Mouse (Mus musculus): Measurements from ENCODE around the gene Nfix. TPM values are rescaled to one million over a fixed set of nuclear protein-coding genes. Genes with fewer than 3 reads are reported as not detected.
A peak's percentile ranks its signal among the peaks of the same experiment; 100 is the strongest.

Gene Nfix
- total RNA-seq (2015): 44.4 and 46.9 TPM in 2 replicates
- total RNA-seq (2017): 12.0 and 15.7 TPM in 2 replicates

DNA sequence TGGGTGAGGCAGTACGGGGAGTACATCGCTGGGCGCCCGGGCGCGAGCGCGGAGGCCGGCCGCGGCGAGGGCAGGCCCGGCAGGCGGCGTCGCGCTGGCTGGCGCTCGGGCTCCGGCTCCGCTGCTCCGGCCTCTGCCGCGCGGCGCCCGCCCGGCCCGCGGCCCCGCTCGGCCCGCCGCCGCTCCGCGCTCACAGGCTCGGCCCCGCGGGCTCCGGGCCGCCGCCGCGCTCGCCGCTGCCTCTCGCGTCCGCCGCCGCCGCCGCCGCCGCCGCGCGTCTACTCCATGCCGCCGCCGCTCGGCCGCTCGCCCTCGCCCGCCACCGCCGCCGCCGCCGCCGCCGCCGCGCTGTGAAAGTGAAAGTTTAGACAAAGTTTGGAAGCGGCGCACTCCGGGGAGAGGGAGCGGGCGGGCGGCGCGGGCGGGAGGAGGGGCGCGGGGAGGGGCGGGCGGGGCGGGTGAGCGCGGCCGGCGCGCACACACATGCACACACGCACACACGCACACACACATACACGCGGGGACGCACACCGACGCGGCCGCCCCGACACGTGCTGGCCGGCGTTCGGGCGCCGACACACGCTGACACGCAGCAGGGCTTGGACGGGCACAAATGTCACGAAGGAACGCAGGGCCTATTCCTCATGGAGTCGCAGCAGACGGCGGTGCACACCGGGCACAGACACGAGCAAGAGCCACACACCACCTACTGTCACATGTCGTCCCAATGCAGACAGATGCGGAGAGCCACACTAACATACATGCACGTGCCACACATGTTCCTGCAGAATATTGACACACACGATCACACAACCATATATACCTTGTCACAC lies at the start of gene Nfix:
TSS of gene Nfix (minus strand) at position 346 of the 833 bp plus-strand sequence.
- ATAC-seq (replicated peaks; ENCODE audit: poor library complexity): peak; percentile 48

DNA sequence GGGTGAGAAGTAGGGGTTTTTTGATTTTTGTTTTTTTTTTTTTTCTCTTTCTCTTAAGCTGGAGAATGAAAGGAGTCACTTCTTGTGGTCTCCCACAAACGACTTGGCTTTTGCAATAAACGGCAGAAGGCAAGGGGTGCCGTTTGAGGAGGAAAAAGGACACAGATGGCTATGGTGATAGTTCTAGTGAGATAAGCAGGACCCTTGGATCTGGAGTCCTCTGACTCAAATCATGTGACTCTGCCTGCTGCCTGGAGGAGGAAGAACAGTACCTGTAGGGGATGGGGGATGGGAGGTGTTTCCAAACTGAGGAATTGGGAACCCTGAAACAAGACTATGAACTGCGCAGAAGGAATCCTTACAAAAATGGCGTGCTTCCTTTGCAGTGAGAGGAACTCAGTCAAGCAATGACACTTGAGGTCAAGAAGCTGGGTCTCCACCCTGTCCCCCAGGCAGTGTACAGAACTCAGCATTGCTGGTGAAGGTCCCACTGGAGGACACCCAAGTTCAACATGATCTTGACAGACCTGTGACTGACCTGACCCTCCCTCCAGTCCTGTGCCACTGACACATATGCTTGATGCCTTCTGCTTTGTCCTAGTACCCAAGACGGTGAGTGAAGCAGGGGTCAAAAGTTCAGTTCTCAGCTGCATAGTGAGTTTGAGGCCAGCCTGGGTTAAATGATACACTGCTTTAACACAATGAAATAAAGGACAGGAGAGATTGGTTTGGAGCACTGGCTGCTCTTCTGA lies 47.7 kb upstream of the Nfix start:
- peak; percentile 37 for ATAC-seq (replicated peaks; ENCODE audit: poor library complexity)

DNA sequence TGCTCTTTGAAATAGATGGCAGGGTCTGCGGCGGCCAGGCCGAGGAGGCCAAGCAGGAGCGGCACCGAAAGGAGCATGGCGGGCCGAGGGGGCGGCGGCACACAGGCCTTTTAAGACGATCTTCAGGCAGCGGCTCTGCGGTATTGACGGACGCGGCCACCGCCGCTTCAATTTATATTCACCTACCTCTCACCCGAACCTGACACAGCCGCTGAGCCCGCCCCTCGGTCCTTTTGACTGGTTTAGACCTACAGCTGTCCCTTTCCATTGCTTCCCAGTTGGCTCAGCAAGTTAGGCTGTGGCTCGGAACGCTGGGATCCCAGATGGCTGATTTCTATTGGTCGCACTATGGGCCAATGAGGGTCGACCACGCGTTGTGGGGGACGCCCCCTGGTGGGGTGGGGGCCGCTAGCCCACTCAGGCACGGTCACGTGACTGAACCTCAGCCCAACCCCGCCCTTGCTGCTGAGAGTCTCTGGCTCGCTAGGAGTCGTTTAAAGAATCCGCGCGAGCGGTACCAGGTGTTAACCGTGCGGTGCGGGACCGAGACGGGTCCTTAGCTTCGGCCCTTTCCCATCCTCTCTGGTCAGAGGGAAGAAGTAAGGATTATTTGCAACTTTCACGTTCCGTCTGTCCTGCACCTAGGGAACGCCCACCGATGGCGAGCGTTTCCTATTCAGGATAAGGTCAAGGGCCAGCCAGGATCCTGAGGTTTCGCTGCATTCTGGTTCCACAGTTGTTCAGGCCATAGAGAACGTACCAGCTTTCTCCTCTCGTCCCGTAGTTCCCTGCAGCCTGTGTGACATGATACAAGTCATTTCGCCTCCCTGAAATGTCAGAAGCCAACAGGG lies 46.8 kb upstream of the Nfix start, which contains the start of gene Calr:
TSS of gene Calr (minus strand) at position 213 of the 851 bp plus-strand sequence.
- ATAC-seq (replicated peaks; ENCODE audit: poor library complexity): peak; percentile 81

DNA sequence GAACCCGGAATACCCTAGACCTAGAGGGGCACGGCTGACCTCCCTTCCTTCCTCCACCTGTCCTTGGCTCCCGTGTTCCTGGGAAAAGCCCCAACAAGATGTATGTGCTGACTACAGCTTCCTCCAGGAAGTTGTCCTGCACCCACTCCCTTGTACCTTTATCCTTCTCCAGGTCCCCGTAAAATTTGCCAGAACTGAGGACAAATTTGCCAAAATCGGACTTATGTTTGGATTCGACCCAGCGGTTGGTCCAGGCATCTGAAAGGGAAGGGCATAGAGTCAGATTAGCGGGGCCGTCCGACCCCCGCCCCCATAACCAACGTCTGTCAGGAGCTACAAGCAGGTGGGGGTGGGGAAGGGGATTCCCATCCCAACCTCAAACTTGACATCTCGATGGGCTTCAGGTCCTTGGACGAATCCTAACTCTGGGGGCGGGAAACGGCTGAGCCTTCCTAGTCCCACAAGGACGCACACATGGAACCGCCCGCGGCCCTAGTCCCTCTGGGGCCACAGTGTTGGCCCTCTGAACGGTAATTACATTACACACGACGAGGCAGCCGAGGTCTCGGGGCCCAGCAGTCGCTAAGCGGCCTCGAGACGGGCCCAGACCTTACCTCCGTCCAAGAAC lies 46.1 kb upstream of the Nfix start:
- ATAC-seq (replicated peaks; ENCODE audit: poor library complexity): no peak

DNA sequence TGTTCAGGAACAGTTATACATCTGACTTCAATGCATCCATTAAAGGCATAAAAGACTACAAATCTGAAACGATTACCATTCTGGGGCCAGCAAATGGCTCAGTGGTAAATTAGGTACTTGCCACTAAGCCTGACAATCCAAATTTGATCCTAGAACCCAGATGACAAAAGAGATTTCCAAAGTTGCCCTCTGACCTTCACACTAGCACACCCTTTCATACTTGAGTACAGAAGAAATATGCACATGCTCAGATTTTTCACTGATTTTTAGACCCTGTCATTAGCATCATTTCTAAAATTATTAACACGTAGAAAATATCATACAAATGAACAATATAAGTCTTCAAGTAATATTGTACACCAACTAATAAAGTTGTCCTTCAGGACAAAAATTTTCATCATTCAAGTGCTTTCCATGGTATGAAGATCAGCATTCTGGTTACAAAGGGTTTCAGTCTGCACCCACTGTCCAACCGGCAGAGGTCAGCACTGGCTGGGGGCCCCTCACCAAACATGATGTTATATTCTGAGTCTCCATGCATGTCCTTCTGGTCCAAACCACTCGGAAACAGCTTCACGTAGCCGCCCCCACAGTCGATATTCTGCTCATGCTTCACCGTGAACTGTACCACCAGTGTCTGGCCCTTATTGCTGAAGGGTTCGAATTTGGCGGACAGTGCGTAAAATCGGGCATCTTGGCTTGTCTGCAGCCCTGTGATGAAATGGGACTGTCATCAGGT lies 45.4 kb upstream of the Nfix start:
- ATAC-seq (replicated peaks; ENCODE audit: poor library complexity): no peak

DNA sequence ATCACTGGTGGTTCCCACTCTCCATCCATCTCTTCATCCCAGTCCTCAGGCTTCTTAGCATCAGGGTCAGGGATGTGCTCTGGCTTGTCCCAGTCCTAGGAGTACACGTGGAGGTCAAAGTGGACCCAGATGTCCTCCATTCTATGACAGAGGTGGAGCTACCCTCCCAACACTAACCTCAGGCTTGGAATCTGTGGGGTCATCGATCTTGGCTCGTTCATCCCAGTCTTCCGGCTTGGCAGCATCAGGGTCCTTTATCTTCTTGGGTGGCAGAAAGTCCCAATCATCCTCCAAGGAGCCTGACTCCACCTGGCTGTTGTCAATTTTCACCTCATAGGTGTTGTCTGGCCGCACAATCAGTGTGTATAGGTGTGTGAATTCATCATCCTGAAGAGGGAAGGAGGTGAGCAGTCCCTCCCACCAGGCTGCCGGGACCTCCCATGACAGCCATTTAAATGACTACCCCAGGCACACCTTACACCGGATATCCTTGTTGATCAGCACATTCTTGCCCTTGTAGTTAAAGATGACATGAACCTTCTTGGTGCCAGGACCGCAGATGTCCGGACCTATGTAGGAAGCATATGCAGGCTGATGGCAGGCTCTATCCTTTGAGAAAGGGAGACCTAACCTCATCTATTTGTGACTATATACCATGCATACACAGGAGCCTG lies 44.4 kb upstream of the Nfix start:
- no peak for ATAC-seq (replicated peaks; ENCODE audit: poor library complexity)

DNA sequence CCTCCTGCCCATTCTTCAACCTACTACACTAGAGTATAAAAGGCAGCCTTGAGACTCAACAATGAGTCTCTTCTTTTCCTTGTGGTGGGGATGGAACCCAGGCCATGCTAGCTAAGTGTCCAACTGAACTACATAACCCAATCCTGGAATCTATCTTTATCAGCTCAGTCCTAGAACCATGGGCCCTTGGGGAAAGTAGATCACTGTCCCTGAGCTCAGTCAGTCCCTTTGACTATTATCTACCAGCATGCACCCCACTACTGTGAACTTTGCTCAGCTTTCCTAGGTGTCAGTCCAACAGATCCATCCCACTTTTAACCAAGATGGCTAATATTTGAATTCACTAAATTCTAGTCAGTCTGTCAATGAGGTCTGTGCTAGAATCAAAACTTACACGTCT lies 41.4 kb upstream of the Nfix start:
- ATAC-seq (replicated peaks; ENCODE audit: poor library complexity): no peak

DNA sequence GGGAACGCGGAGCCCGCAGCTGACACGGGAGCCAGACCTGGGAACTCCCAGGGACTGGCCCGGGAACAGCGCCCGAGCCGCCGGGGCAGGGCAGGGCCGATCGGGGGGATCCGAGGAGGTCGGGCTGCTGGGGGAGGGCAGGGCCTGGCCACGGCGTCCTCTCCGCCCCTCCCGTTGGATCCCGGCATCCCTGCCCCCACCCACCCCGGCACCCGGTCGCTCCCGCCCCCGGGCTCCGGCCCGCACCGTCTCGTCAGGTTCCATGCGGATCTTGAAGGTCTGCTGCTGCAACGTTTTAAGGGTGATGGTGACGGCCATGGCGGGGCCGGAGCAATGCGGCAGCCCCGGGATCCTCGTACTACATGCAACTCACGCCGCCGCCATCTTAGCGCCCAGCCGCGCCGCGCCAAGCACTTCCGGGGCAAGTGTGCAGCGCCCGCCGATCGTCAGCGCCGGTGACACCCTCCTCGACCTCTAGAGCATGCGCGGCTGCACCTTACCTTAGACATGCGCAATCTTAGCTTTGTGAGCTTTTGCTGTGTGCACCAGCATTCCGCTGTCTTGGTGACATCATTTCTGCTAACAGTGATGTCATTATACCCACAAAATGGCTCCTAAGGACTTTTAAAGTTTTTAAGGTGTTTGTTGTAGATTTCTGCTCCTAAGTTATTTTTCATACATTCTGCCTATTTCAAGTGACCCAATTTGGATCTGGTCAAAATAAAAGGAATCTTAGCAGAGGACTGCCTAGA lies 40.3 kb upstream of the Nfix start, which contains the start of gene Rad23a:
TSS of gene Rad23a (minus strand) at position 418 of the 752 bp plus-strand sequence.
- peak; percentile 84 for ATAC-seq (replicated peaks; ENCODE audit: poor library complexity)

DNA sequence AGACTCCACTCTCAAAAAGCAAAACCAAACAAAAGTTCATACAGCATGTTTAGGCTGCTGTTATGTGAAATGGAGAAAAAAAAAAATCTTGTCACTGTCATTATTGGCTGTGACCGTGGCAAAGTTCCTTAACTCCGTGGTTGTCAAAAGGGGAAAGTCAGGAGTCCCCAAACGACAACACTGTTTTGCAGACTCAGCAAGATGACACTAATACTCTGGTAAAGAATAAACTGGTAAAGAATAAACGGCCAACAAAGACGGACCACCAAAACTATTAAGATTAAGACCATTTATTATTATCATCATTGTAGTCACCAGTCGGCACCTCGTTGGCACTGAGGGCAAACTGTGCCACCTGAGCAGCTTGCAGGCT lies 39.7 kb upstream of the Nfix start:
- no peak for ATAC-seq (replicated peaks; ENCODE audit: poor library complexity)

DNA sequence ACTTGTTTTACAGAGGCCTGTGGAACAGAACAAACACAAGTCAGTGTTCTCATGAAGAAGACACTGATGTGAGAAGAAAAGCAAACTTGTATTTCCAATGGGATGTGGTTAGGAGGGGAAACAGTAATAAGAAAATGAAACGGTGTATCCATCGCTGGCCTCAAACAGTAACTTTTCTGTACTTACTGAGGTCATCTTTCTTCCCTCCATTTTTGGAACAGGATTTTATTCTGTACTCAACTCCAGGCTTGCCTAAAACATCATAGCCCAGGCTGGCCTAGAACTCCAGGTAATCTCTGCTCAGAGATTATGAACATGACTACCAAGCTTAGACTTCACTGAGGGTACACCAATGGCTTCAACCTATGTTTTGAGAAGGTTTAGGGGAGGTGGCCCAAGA lies 39.3 kb upstream of the Nfix start:
- no peak for ATAC-seq (replicated peaks; ENCODE audit: poor library complexity)

DNA sequence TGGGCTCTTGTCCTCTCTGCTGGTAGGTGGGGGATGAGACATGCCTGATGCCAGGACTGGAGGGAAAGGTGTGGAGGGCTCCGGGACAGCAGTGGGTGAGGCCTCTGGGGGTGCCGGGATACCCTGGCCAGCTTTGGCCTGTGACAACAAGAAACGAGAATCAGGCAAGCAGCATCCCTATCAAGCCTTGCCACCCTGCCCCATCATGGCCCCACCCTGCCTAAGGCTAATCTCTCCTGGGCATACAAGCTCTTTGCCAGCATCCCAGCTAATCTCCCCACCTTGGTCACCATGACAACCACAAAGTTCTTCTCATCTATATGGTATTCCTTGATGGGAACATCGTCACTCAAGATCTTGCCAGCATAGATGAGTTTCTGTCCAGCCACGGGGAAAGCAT lies 38.4 kb upstream of the Nfix start:
- ATAC-seq (replicated peaks; ENCODE audit: poor library complexity): peak; percentile 59

DNA sequence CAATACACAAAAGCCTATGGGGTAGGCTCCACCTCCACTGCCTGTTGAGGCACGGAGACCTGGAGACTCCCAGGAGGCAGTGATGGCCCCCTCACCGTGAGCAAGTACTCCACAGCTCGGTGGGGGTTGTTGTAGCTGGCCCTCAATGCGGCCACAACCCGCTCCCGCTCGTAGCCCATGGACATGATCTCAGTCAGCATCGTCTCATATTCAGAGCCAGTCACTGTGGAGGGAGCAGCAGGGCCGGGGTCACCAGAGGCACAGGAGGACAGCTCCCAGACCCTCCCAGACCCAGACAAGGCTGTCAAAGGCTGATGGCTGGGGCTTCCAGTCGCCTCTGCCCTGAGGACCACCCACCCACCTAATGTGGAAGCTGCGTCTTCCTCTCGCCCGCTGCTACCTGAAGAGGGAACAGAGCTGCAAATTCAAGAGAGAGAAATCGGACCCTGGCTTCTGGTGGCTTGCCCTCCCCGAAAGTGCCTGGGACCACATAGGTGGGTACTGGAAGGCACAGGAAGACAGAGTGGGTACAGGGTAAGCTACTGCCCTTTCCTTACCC lies 37.8 kb upstream of the Nfix start:
- no peak for ATAC-seq (replicated peaks; ENCODE audit: poor library complexity)

DNA sequence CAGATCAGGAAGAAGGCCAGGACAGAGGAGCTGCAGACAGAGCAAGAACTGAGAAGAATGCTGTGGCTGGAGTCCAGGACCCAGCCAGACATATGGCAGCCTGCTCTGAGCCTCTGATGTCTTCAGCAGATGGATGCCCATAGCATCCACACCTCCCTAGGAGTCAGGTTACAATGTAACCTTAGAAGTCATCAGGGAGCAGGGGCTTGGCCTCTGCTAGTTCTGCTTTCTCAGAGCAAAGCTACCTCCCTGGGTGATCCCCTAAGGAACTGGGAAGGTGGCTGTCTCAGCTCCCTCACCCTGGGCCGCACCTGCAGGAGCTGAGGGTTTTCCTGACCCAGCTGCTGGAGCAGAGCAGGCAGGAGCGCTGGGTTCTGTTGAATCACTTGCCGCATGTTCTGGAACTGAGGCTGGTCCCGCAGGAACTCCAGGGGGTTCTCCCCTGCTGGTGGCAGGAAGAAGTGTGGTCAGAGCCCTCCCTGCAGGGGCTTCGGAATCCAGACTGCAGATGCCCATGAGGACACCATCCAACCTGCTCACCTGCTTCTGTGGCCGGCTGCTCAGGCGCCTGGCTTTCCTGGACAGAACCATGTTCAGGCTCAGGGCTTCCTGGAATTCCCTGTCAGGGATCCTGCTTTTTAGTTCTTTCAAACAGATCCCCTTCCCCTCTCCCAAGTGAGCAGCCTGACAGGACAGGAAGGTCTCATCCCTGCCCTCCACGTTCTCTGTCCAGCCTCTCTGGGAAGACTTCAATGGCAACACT lies 37.2 kb upstream of the Nfix start:
- ATAC-seq (replicated peaks; ENCODE audit: poor library complexity): no peak

DNA sequence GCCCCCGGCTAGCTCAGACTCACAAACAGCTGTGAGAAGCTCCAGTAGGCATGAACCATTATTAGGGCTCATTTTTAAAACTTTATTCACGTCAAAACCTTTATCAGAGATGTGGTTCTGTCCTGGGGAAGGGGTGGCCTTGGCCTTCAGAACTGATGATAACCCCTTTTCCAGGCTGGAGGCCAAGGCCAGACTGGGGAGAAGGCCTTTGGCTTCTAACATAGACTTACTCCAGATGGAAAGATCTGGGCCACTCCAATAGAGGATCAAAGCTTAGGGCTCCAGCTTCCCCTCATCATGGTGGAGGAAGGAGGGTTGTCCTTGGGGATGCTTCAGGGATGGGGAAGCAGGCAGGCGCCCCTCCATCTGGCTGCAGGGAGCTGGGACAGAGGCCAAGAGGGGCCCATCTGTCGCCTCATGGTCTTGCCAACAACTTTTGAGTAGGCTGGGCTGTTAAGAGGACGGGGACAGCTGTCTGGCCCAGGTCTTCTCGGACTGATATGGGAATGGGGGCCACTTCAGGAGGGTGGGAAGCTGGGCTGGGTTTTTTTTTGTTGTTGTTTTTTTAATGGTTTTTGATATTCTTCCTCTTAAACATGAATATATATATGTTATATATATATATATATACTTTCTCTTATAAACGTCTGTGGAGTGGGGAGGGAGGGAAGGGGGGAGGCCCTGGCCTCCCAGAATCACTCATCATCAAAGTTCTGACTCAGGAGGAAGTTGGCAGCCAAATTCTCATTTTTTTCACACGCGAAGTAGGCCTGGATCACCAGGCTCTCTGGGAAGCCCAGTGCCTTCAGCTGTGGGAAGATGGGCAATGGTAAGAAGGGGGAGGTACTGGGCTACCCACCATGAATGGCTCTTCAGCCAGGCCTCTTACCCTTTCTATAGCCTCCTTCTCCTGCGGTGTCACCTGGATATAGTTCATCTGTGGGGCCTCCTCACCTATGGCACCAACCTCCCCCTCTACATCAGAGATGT lies 35.0 kb upstream of the Nfix start:
- no peak for ATAC-seq (replicated peaks; ENCODE audit: poor library complexity)

DNA sequence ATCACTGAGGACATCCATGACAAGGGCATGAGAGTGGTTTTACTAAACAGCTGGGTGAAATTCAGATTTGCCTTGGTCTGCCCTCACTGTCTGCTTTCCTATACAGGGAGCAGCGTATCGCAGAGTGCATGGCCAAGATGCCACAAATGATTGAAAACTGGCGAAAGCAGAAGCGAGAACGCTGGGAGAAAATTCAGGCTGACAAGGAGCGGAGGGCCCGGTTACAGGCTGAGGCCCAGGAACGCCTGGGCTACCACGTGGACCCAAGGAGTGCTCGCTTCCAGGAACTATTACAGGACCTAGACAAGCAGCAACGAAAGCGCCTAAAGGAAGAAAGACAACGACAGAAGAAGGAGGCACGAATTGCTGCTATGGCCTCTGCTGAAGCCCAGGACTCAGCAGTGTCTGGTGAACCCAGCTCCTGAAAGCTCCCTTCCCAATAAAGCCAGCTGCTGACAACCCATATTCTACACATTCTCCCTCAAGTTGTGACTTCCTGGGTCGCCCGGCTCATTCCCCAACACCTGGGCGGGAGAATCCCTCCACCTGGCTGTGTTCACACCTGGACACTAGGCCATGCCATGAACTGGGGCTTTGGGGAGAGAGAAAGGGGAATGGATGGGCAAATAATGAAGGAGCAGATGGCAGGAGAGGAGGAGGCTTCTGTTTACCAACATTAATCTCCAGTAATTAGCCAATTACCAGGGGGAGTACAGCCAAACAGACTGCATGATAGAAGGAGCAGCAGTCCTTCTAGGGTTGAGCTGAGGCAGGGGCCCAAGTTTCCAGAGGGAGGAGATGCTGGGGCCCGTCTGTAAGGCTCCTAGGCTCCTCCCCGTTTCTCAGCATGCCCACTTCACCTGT lies 34.1 kb upstream of the Nfix start:
- no peak for ATAC-seq (replicated peaks; ENCODE audit: poor library complexity)
